Mouse (Mus musculus) gastrocnemius, adult 2 months (tissue): ENCODE results near the gene Lhfp. TPM values are rescaled to one million over a fixed set of nuclear protein-coding genes. Genes with fewer than 3 reads are reported as not detected.
A peak's percentile ranks its signal among the peaks of the same experiment; 100 is the strongest.

Experiments used
- DNase-seq: peaks from one replicate; pipeline ENCODE4 v3.0.0; 2022
- H3K27ac ChIP-seq: fragments of 200-600 bp; 2 replicates; pipeline ENCODE4 v1.8.1; 2022; ENCODE audit warnings: mild to moderate bottlenecking
- H3K4me3 ChIP-seq: fragments of 200-600 bp; 2 replicates; pipeline ENCODE4 v1.8.1; 2022; ENCODE audit warnings: mild to moderate bottlenecking, moderate library complexity
- CTCF ChIP-seq: fragments of 200-600 bp; IDR thresholded peaks from 2 replicates; pipeline ENCODE4 v1.8.1; 2022; ENCODE audit warnings: antibody characterized with exemption, mild to moderate bottlenecking, moderate library complexity
- intact Hi-C: fragments of 180-260 bp; cut with DNase I; formaldehyde crosslinking; loops from one replicate; pipeline ENCODE4 v1.15.1; 2025
- total RNA-seq, 2 experiments: library from RNA; stranded (reverse); gene quantifications; 2 replicates each; pipeline ENCODE4 v1.2.3; 2021

The Lhfp gene
- total RNA-seq, 2 experiments from 2014 or later, result 10.0 to 16.6 TPM

DNA sequence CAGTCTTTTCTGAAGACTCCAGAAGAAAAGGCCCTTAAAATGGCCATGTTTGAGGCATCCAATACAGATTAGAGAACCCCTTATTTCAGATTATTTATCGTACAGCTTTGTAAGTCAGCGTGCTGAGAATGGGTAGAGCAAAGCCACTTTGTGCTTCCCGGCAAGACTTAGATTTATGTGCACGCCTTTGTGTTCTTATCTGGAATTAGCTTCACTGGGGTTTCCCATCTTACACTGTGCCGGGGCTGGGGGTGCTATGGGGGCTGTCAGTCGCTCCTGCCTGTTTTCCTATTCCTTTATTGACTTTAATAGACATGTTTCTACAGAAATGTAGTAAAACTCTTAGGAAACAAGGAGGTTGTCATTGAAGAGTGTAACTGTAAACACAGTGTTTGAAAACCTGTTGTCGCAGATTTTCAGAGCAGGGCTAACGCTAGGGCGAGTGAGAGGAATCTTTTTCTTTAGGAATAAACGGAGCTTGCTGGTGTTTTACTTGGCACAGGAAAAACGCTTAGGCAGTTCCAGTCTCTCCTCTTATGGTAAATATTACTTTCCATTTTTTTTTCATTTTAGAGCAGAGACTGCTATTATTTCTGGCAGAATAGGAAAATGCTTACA is 3.5 kb downstream of the Lhfp start:
- no peak for TF ChIP-seq CTCF
- intact Hi-C loops, result no loop called here
- peak overlapping the region; percentile 46 for H3K27ac ChIP-seq

GRCm38 (mm10) chr3:53045697-53046096 is 4.4 kb downstream of the Lhfp start:
- intact Hi-C loops, result no loop called here
- H3K4me3 ChIP-seq, result peak overlapping the region; percentile 39
- H3K27ac ChIP-seq, result 0 out of 2 replicates have a peak overlapping the region, but pooled peaks have one; percentile 5
- DNase-seq, result no peak
- no peak for TF ChIP-seq CTCF

More for the DNA sequence above, 3.5 kb downstream of the Lhfp start:
- peak overlapping the region; percentile 85 for H3K4me3 ChIP-seq
- no peak for DNase-seq

DNA sequence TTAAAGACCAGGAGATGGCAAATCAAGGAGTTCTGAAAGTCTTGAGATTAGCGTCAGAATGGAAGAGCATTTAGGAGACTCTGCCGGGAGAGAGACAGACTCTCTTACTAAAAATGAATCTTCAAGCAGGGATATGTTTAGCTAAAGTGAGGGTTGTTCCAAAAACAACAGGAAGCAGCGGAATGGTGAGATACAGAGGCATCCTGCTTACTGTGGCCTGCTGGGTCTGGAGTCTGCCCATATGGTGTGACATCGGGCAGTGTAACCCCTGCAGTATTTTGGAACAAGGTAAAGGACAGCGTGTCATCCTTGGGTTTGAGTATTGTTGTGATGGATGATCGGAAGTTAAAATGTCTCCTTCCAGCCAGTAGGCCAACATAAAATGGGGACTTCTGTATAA is 5.0 kb downstream of the Lhfp start:
- intact Hi-C loops, result no loop called here
- no peak for DNase-seq
- Histone ChIP-seq H3K27ac (no peak overlapping the region), H3K4me3 (peak overlapping the region; percentile 2; the same call in 1 of the 2 replicates)
- no peak for TF ChIP-seq CTCF

- H3K27ac ChIP-seq, result no peak overlapping the region
- H3K4me3 ChIP-seq, result no peak overlapping the region
- intact Hi-C loops, result no loop called here
- DNase-seq, result no peak
- no peak for TF ChIP-seq CTCF
Measured at GRCm38 (mm10) chr3:53052385-53052784, 11.1 kb downstream of the Lhfp start.

DNA sequence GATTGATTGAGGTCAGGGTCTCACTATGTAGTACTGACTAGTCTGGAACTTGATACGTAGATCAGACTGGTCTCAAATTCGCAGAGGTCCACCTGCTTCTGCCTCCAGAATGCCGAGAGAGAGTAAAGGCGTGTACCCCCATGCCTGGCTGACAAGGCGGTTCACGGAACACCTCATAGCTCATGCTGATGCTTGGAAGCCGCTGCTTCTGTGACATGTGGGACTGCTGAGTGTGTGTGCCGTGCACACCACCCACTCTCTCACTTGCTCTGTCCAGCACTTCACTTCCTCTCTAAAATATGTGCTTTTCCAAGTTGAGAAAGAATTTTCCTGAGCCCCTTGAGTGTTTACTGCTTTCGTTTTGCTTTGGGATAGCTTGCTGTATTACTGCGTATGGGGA is 15.1 kb downstream of the Lhfp start:
- intact Hi-C loops, result no loop called here
- H3K27ac ChIP-seq, result no peak overlapping the region
- no peak overlapping the region for H3K4me3 ChIP-seq
- DNase-seq, result no peak
- TF ChIP-seq CTCF, result no peak

- Histone ChIP-seq H3K4me3 (no peak overlapping the region), H3K27ac (peak overlapping the region; percentile 59)
- intact Hi-C loops, result no loop called here
- DNase-seq, result no peak
- TF ChIP-seq CTCF, result no peak
Measured at GRCm38 (mm10) chr3:53059959-53060358, 18.6 kb downstream of the Lhfp start.

DNA sequence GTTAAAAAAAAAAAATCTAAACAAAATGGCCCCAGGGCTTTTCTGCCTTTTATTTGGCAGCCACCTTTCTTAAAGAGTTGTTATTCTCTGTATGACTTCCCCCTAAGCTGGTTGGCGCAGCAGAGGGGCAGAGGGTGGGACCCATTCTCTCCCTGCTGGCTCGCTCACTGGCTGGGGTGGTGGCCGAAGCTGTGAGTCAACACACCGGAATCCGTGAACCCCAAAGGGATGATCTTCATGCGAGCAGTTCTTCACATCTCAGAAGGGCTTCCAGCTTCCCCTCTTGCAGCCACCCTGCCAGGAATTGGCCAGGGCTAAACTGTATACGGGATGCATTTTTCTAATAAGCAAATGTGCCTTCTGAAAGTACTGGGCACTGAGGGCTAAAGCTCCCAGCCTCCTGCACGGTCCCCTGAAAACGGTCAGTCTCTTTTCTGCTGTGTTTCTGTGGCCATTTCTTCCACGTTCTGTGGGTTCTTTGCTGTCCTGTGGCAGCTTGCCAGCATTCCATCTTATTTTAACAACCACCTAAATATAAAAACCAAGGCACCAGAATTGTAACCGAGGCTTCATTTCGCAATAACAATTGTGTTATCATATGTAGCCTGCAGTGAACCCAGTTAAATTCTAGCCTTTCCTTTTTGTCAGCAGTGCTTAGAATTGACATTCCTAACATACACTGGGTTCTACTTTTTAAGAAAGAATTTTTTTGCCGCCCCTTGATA is 22.3 kb downstream of the Lhfp start:
- Histone ChIP-seq H3K4me3 (peak overlapping the region; percentile 42), H3K27ac (peak overlapping the region; percentile 33)
- TF ChIP-seq CTCF, result no peak
- intact Hi-C loops, result no loop called here
- peak; percentile 65 for DNase-seq

GRCm38 (mm10) chr3:53065267-53066094 is 24.2 kb downstream of the Lhfp start:
- no peak for DNase-seq
- no peak for TF ChIP-seq CTCF
- no peak overlapping the region for H3K4me3 ChIP-seq
- intact Hi-C loops, result no loop called here
- peak overlapping the region; percentile 59 for H3K27ac ChIP-seq

- Histone ChIP-seq H3K27ac (peak overlapping the region; percentile 59), H3K4me3 (no peak overlapping the region)
- no peak for DNase-seq
- intact Hi-C loops, result no loop called here
- TF ChIP-seq CTCF, result no peak
Measured at GRCm38 (mm10) chr3:53066095-53066372, 24.7 kb downstream of the Lhfp start.

DNA sequence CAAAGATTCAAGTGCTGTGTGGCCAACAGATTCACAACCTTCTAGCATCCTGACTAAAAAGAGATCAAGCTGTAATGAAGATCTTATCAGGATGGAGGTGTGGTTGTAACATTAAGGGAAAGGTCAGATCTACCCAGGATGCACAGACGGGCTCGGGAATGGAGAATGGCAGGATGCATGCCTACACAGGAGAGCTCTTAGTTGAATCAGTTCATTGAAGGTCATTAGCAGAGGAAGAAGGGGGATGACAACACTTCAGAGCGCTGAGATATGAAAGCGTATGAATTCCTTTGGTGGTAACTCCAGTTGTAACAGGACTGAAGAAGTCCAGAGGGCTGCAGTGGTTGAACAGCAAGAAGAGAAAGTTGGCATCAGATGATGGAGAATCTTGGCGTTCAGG is 27.1 kb downstream of the Lhfp start:
- DNase-seq, result no peak
- no peak overlapping the region for H3K27ac ChIP-seq
- no peak overlapping the region for H3K4me3 ChIP-seq
- TF ChIP-seq CTCF, result no peak
- intact Hi-C loops, result no loop called here

GRCm38 (mm10) chr3:53074264-53074663 is 32.9 kb downstream of the Lhfp start:
- intact Hi-C loops, result no loop called here
- Histone ChIP-seq H3K27ac (no peak overlapping the region), H3K4me3 (no peak overlapping the region)
- DNase-seq, result no peak
- no peak for TF ChIP-seq CTCF

GRCm38 (mm10) chr3:53074761-53075160 is 33.4 kb downstream of the Lhfp start:
- Histone ChIP-seq H3K4me3 (no peak overlapping the region), H3K27ac (no peak overlapping the region)
- intact Hi-C loops, result no loop called here
- TF ChIP-seq CTCF, result no peak
- DNase-seq, result no peak

GRCm38 (mm10) chr3:53080286-53080685 is 39.0 kb downstream of the Lhfp start:
- intact Hi-C loops, result no loop called here
- H3K27ac ChIP-seq, result no peak overlapping the region
- TF ChIP-seq CTCF, result no peak
- DNase-seq, result no peak
- H3K4me3 ChIP-seq, result no peak overlapping the region

DNA sequence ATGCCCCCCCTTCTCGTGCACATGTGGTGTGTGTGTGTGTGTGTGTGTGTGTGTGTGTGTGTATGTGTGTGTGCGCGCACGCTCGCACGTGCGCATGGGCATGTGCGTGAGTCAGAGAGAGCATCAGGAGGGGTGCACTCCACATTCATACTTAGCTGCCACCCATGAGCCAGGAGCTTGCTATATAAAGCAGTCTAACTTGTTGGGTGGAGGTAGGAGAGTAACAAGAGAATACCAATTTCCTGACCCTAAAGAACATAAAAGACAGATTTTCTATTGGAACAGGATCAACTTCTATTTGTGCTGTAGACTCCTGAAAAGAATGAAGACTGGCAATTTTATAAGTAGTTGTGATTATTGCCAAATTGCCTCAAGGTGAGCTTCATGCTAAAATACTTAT is 39.4 kb downstream of the Lhfp start:
- intact Hi-C loops, result no loop called here
- no peak for DNase-seq
- no peak overlapping the region for H3K27ac ChIP-seq
- TF ChIP-seq CTCF, result no peak
- H3K4me3 ChIP-seq, result no peak overlapping the region
